Mouse (Mus musculus) left cerebral cortex, adult 2 months (tissue): ENCODE measurements around the gene Cry2. TPM values are rescaled to one million over a fixed set of nuclear protein-coding genes. Genes with fewer than 3 reads are reported as not detected.

ENCODE experiments used
- DNase-seq, 2 experiments: peaks; one replicate each; pipeline ENCODE4 v3.0.0; 2021 to 2022; ENCODE audit warnings: low spot score in 2 of 2, mixed read lengths in 1 of 2; ENCODE audit errors: extremely low spot score in 1 of 2
- H3K27ac ChIP-seq: fragments of 200-600 bp; 2 replicates; pipeline ENCODE4 v1.8.1; 2022
- H3K4me3 ChIP-seq: fragments of 200-600 bp; 2 replicates; pipeline ENCODE4 v1.8.1; 2022
- CTCF ChIP-seq: fragments of 200-600 bp; IDR thresholded peaks from 2 replicates; pipeline ENCODE4 v1.8.1; 2022; ENCODE audit warnings: antibody characterized with exemption, mild to moderate bottlenecking, moderate library complexity
- intact Hi-C: fragments of 180-260 bp; cut with DNase I; formaldehyde crosslinking; loops from one replicate; pipeline ENCODE4 v1.15.1; 2025
- microRNA-seq, 2 experiments: library from miRNA; unstranded; fragments of <30 nt; microRNA quantifications; one replicate each; pipeline ENCODE4 v1.2.0; 2021
- total RNA-seq, 2 experiments: library from RNA; stranded (reverse); gene quantifications; 2 replicates each; pipeline ENCODE4 v1.2.3; 2021

Gene Cry2
- total RNA-seq, 2 experiments from 2014 or later = 126 to 129 TPM

DNA sequence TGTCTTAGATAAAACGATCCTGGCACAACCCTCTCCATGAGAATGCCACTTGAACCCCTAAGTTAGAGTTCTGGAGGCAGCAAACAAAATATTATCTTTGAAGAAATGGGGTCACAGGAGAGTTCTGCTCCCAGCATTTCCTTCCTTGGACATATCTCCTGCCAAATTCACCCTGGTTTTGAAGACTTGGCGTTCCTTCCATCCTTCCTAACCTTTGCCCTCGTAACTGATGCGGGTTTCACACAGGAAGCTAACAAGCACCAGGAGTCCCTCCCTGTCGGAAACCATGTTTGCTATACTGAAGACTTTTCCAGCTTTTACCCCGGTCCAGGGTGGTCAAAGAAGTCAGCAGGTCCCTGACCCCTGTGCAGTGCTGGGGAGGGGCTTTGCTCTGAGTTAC lies 79.6 kb downstream of the Cry2 start:
- Histone ChIP-seq H3K27ac (no peak overlapping the region), H3K4me3 (no peak overlapping the region)
- no peak for TF ChIP-seq CTCF
- no peak for DNase-seq
- intact Hi-C loops = no loop called here

Small RNAs within 50 kb of the gene (microRNA-seq; reads per million reads assigned to microRNA genes)
- 3.1 to 13.4 reads per million in 2 experiments for gene Mir7000

Other genes with a start within 250 kb of the Cry2 start
- gene Pex16, start 59.4 kb downstream of the Cry2 start, total RNA-seq = 10 to 100 TPM; 33.4 to 37.1 TPM
- 1 to 10 TPM in 1 of 2 experiments, under 1 TPM in 1; 0.72 to 1.0 TPM for gene Large2, start 59.2 kb downstream of the Cry2 start, total RNA-seq
- 1 to 10 TPM; 5.3 TPM for gene 1700029I15Rik, start 51.5 kb downstream of the Cry2 start, total RNA-seq
- 100 to 1,000 TPM; 340 to 364 TPM for gene Mapk8ip1, start 32.8 kb downstream of the Cry2 start, total RNA-seq
- 10 to 100 TPM; 16.1 to 16.9 TPM for gene Slc35c1, start 26.5 kb upstream of the Cry2 start, total RNA-seq
- 100 to 1,000 TPM; 265 to 266 TPM for gene Chst1, start 165.7 kb upstream of the Cry2 start, total RNA-seq